Mouse (Mus musculus) heart, adult 8-10 months (tissue): ENCODE results near the gene Gm28043. TPM values are rescaled to one million over a fixed set of nuclear protein-coding genes. Genes with fewer than 3 reads are reported as not detected.

Experiments used
- DNase-seq: peaks from one replicate; pipeline ENCODE4 v3.0.0; 2022; ENCODE audit warnings: low spot score
- total RNA-seq, 4 experiments: library from RNA; stranded (reverse); gene quantifications; 2 replicates each; pipeline ENCODE4 v1.2.4; 2022

The Gm28043 gene
- total RNA-seq, 4 experiments from 2014 or later, result 0.78 to 1.3 (median 0.91) TPM

DNA sequence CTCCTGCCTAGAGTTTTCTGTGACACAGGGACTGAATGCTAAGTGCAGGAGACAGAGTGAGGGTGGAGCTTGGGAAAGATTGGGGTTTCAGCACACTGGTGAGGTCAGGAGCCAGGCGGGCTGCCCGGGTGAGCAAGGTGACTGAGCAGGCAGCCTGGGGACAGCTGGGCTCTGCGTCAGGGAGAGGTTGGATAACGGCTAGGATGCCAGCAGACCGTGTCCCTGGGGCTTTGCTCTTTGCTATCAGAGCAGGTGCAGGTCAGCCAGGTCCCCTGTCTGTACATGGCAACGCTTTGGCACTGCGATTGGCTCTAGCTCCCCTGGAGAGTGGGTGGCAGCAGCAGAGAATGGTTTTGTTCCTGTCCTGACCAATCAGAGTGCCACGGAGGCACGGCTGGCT, 12.6 kb downstream of the Gm28043 start:
- no peak for DNase-seq

GRCm38 (mm10) chr17:29628946-29629345, 14.3 kb downstream of the Gm28043 start:
- no peak for DNase-seq

DNA sequence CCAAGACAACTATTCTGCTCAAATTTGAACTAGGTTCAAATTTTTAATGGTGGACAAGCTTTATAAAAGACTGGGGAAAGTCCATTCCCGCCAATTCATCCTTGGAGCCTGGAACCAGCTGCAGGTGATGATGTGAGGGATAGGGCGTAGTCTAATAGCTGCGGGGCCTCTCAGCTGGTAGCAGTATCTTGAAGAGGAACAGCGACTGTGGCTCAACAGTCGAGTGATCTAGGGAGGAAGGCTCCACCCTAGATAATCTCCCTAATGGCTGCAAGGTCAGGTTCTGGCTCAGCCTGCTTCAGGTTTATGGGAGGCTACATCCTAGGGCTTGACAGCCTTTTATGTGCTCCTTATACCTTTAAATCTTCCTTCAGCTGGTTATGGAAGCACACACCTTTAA, 14.9 kb downstream of the Gm28043 start:
- DNase-seq, result no peak

DNA sequence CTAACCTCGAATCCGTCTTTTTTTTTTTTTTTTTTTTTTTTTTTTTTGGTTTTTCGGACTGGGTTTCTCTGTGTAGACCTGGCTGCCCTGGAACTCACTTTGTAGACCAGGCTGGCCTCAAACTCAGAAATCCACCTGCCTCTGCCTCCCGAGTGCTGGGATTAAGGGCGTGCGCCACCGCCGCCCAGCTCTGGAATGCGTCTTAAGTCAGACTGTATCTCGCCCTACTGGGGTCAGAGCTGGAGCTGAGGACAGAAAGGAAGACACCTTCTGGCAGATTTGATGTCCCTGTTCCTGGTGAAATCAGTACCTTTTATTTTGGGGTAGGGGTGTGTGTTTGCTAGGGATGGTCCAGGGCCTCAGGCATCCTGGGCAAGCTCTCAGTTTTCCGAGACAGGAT, 17.6 kb downstream of the Gm28043 start:
- DNase-seq, result no peak

DNA sequence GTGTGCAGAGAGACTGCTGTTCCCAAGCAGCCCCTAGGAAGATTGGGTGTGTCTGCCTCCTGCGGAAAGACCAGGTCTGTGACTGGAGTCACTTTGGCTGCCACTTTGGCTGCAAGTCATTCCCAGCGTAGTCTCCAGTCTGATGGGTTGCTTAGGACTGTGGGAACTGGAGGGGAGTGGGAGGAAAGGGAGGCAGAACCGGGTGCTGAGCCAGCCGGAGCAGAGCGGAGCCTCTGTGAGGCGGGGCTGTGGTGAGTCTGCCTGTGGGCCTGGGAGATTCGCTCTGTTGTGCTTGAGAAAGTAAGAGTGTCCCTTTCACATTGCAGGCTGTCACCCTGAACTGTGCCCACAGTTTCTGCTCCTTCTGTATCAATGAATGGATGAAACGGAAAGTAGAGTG, 20.8 kb downstream of the Gm28043 start:
- no peak for DNase-seq

DNA sequence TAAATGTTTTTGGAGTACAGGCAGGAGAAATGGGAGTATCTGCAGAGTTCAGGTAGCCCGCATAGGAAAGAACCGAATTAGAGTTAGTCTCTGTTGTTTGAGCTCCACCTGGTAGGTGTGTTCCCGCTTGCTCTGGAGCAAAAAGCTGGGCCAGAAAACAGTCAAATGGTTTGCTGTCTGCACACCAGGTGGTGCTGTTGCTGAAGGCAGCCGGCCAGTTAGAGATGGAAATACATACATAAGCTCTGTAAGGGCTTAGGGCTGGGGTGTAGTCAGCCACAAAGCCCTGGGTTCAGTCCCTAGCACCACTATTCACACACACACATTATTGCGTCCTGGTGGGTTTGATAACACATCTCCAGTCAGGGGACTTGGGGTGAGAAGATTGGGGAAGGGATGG, 21.4 kb downstream of the Gm28043 start:
- no peak for DNase-seq

GRCm38 (mm10) chr17:29637377-29637776, 22.7 kb downstream of the Gm28043 start:
- peak; percentile 37 for DNase-seq

GRCm38 (mm10) chr17:29637895-29638294, 23.2 kb downstream of the Gm28043 start:
- DNase-seq, result no peak

DNA sequence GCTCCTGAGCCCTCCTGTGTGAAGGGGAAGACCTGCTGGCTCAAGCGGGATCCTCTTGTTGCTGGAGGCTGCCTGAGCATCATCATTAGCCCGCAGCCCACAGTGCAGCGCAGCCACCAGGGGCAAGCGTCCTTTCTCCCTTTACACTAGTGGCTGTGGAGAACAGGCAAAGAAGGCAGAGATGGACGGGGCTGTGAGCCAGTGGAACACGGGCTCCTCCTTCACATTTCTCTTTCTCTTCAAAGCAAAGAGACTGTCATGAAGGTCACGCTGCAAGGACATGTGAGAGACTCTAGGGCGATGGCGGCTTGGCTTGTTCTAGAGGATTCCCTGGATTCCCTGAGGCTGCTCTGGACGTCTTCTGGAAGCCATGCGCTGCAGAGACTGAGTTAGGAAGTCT, 26.3 kb downstream of the Gm28043 start:
- DNase-seq, result no peak

DNA sequence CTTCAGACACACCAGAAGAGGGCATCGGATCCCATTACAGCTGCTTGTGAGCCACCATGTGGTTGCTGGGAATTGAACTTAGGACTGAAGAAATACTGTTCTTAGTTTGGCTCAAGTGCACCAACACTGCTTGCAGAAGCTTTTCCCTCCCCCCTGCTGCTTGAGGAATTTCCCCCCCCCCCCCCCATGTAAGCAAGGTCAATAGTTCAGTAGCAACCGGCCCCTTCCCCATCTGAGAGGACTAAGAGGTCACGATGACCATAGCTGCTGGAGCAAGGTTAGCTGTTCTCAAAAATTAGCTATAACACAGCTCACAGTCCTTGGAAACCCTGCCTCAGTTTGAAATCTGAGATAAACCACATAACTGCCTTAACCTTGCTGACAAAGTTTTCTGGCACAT, 27.5 kb downstream of the Gm28043 start:
- no peak for DNase-seq

GRCm38 (mm10) chr17:29658249-29658648, 43.6 kb downstream of the Gm28043 start:
- no peak for DNase-seq

DNA sequence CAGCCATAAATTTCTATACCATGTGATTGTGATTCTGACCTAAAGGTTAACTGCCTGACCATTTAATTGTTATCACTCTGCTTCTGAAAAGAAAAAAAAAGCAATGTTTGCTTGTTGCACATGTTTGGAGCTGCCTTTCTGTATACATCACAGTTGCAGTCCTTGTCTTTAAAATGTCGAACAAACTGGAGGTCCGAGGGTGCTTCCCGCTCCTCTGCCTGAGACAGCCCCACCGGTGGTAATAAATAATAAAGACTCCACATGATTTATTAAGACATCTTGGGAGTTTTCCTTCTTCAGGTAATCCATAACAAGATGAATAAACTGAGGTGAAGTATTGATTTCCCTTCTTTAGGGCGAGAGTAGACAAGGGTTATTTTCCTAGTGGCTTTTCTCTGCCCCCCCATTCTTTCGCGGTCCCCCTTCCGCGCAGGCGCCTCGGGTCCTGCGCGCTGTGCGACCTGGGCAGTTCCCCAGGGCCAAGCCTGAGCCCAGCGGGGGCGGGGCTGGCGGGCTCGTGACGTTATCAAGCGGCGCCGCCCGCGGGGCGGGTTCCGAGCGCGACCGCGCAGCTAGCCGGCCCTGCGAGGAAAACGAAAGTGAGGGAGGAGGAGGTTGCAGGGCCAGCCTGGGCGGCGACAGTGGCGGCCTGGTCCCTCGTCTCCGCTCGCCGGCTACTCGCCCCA, 45.5 kb downstream of the Gm28043 start, which contains the start of gene Cmtr1:
Gene Cmtr1, plus strand, starts transcription at position 520 of the 686 bp plus-strand sequence.
- peak; percentile 94 for DNase-seq

GRCm38 (mm10) chr17:29660762-29661391, 46.2 kb downstream of the Gm28043 start:
- no peak for DNase-seq

GRCm38 (mm10) chr17:29662145-29662544, 47.5 kb downstream of the Gm28043 start:
- no peak for DNase-seq

- no peak for DNase-seq
Observed at GRCm38 (mm10) chr17:29668051-29668986, 53.6 kb downstream of the Gm28043 start.

GRCm38 (mm10) chr17:29669030-29669429, 54.4 kb downstream of the Gm28043 start:
- no peak for DNase-seq

GRCm38 (mm10) chr17:29669936-29670335, 55.3 kb downstream of the Gm28043 start:
- DNase-seq, result no peak

- peak; percentile 13 for DNase-seq
Observed at GRCm38 (mm10) chr17:29671021-29671420, 56.3 kb downstream of the Gm28043 start.

DNA sequence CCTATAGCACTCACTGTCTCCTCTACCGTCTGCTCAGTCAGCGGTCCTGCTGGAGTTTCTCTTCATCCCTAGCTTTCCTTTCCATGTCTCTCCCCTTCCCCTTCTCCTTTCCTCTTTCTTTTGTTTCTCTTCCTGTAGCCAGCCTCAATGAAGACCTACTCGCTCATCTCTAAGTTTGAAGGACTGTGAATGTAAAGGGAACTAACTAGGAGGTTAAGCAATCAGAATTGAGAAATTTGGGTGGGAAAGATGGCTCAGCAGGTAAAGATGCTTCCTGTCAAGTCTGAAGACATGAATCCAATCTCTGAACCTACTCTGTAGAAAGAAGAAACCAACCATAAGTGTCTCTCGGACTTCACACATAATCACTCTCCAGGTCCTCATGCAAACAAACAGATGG, 58.6 kb downstream of the Gm28043 start:
- DNase-seq, result no peak

DNA sequence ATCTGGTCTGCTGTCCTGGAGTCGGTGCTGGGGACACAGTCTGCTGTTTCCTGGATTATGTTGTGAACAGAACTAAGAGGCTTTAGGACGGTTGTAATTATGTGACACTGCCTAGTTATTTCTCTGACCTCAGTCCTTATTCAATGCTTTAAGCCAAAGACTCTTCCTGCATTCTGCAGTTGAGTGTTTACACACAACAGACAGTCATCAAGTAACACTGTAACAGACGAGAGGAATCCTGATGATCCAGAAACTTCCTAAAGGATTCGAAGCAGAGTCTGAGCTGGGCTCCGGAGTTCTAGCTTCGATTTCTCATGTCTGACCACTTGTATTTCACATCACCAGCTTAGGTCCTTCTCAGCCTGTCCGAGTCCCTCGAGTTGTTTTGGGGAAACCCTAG, 63.9 kb downstream of the Gm28043 start:
- DNase-seq, result no peak

DNA sequence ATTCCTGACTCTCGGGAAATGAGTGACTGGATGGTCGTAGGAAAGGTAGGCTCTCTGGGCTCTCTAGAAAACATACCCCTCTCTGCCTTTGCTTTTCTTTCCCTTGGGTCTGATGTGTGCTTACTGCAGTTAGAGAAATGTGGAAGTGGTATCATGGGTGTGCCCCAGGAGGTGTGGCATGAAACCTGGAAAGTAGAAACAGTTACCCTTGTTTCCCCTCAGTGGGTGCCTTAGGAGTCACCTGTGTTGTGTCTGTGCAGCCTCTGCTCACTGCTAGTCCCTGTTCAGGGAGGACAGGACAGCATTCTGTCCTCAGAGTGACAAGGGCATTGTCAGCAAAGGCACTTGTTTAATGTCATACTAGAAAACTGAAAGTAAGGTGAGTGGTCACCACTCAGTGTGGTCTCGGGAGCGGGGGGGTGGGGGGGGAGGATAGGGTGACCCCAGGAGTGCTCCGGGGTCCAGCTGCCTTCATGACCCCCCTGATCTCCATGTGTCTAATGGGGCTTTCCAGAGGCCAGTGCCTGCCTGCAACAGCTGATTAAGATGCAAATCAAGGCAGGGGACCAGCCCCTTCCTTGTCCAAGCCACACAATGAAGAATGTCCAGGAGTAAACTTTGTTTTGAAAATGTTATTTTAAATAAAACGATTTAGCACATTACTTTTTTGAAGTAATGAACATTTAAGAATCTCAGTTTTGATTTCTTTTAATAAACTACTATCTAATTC, 64.5 kb downstream of the Gm28043 start:
- DNase-seq, result no peak

- DNase-seq, result no peak
Observed at GRCm38 (mm10) chr17:29680174-29680573, 65.5 kb downstream of the Gm28043 start.
